Mouse (Mus musculus): ENCODE measurements around the gene Tuba1a.
"Not testable (repeated sequence)": the region's sequence is repeated elsewhere in the genome, so short reads cannot be mapped to it uniquely, and the experiment has no call there.

Gene Tuba1a

GRCm38 (mm10) chr15:98985240-98985981, 31.9 kb upstream of the Tuba1a start:
- DNase-seq (ENCODE audit: low spot score), result peak; percentile 75

- DNase-seq (ENCODE audit: low spot score), result no peak
These were observed 31.2 kb upstream of the Tuba1a start for GRCm38 (mm10) chr15:98984681-98985080.

GRCm38 (mm10) chr15:98983431-98984081, 30.1 kb upstream of the Tuba1a start:
- DNase-seq (ENCODE audit: low spot score), result no peak

GRCm38 (mm10) chr15:98982100-98982499, 28.6 kb upstream of the Tuba1a start:
- DNase-seq (ENCODE audit: low spot score), result no peak

- no peak for DNase-seq (ENCODE audit: low spot score)
These were observed 26.6 kb upstream of the Tuba1a start for GRCm38 (mm10) chr15:98980012-98980614.

- no peak for DNase-seq (ENCODE audit: low spot score)
These were observed 25.1 kb upstream of the Tuba1a start for GRCm38 (mm10) chr15:98978409-98979172.

GRCm38 (mm10) chr15:98977759-98978408, 24.4 kb upstream of the Tuba1a start:
- DNase-seq (ENCODE audit: low spot score), result peak; percentile 74

- DNase-seq (ENCODE audit: low spot score), result no peak
These were observed 23.6 kb upstream of the Tuba1a start for GRCm38 (mm10) chr15:98976763-98977758.

GRCm38 (mm10) chr15:98973015-98973614, 19.6 kb upstream of the Tuba1a start:
- no peak for DNase-seq (ENCODE audit: low spot score)

- DNase-seq (ENCODE audit: low spot score), result not testable (repeated sequence)
These were observed 18.2 kb upstream of the Tuba1a start for GRCm38 (mm10) chr15:98971576-98972320.

GRCm38 (mm10) chr15:98971111-98971510, 17.6 kb upstream of the Tuba1a start:
- DNase-seq (ENCODE audit: low spot score), result no peak

- no peak for DNase-seq (ENCODE audit: low spot score)
These were observed 16.0 kb upstream of the Tuba1a start for GRCm38 (mm10) chr15:98969372-98970101.

- no peak for DNase-seq (ENCODE audit: low spot score)
These were observed 15.3 kb upstream of the Tuba1a start for GRCm38 (mm10) chr15:98968701-98969371.

GRCm38 (mm10) chr15:98959531-98959930, 6.0 kb upstream of the Tuba1a start:
- DNase-seq (ENCODE audit: low spot score), result no peak

- no peak for DNase-seq (ENCODE audit: low spot score)
These were observed 5.5 kb upstream of the Tuba1a start for GRCm38 (mm10) chr15:98958901-98959420.

- DNase-seq (ENCODE audit: low spot score), result no peak
These were observed 4.0 kb upstream of the Tuba1a start for GRCm38 (mm10) chr15:98957475-98957874.

GRCm38 (mm10) chr15:98956000-98956399, 2.5 kb upstream of the Tuba1a start:
- no peak for DNase-seq (ENCODE audit: low spot score)

- no peak for DNase-seq (ENCODE audit: low spot score)
These were observed 1.8 kb upstream of the Tuba1a start for GRCm38 (mm10) chr15:98955324-98955723.
